Mouse (Mus musculus) heart, adult 2 months (tissue): ENCODE measurements at regions not wholly inside any gene's neighbourhood (a gene's known extent, or its start where the extent isn't known, plus 50 kb on each side); places are given as distances from the start of the nearest gene placed in this dataset.

Source experiments
- CTCF ChIP-seq: fragments of 200-600 bp; IDR thresholded peaks from 2 replicates; pipeline ENCODE4 v1.8.1; 2022; ENCODE audit warnings: antibody characterized with exemption, mild to moderate bottlenecking, moderate library complexity
- EP300 ChIP-seq: fragments of 200-500 bp; IDR thresholded peaks from 2 replicates; pipeline ENCODE4 v1.6.1; 2011; ENCODE audit warnings: low read depth, low read length, control low read depth; ENCODE audit not compliant: insufficient read depth

- TF ChIP-seq CTCF (no peak), EP300 (no peak)
Observed at GRCm38 (mm10) chr12:28076606-28077005, 475.6 kb downstream of the Dcdc2c start.
